Mouse (Mus musculus) c-Kit-positive CD71-positive TER-119-positive erythroid progenitor cells, embryonic 14.5 days (primary cell): Measurements from ENCODE around the gene Sertad3.
A peak's percentile ranks its signal among the peaks of the same experiment; 100 is the strongest.

Experiments used
- DNase-seq: peaks from one replicate; pipeline ENCODE4 v3.0.0-alpha.2; 2013; ENCODE audit warnings: low spot score

Sertad3 gene

DNA sequence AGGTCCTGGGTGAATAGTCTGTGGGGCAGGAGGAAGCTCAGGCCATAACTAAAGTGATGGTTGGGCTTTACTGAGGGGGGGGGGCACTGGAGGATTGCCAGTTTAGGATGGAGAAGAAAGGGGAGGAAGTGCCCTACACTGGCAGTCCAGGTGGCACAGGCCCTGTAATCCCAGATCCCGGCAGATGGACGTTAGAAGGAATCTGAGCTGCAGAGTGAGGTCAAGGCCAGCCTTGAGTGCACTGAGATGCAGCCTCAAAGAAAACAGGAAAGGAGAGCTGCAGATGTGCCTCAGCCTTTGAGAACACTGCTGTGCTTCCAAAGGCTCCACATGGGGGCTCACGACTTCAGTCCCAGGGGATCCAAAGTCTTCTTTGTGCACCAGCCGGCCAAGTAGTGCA is 5.9 kb upstream of the Sertad3 start:
- DNase-seq = no peak

DNA sequence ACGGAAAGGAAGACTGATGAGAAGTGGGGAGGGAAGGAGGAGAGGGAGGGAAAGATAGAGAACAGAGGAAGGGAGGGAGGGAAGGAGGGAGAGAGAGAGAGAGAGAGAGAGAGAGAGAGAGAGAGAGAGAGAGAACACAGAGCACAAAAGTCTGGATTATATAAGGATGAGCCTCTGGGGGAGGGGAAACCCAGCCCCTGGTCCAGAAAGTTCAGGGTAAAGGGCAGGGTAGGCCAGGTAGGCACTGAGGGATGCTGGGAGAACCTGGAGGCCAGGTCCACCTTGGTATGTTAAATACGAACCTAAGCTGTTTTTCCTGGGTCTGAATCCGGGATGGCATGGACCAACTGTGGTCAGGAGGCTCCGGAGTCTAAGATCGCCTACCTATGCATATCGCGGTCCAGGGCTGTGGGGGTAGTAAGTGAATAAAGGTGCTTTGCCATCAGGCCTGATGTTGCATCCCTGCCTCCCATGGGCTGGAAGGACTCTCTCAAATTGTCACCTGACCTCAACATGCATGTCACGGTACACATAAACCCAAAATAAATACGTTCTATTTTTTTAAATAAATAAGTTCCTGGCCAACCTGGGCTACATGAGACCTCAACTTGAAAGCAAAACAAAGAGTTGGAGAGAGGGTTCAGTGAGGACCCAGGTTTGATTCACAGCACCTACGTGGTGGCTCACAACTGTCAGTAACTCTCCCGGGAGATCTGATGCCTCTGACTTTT is 2.0 kb upstream of the Sertad3 start:
- DNase-seq = no peak

DNA sequence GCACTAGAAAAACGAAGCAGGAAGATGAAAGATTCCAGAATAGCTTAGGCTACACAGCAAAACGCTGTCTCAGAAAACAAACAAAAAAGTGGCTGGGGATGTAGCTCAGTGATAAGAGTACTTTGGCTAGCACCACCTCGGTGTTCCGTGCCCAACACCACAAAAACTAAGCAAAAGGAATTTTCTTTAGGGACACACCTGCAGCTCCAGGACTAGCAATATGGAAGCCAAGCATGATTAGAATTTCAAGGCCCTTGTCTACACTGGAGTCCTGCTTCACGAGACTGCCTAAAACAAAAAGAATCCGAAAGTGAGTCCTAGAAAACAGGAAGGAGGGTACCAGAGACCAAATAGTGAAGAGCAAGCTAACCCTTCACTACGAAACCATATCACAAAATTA is 972 bp upstream of the Sertad3 start:
- DNase-seq = peak; percentile 44

GRCm38 (mm10) chr7:27473835-27474489 is 394 bp downstream of the Sertad3 start:
- DNase-seq = peak; percentile 62

- DNase-seq = peak; percentile 99
Observed at GRCm38 (mm10) chr7:27474490-27474954, 954 bp downstream of the Sertad3 start.

DNA sequence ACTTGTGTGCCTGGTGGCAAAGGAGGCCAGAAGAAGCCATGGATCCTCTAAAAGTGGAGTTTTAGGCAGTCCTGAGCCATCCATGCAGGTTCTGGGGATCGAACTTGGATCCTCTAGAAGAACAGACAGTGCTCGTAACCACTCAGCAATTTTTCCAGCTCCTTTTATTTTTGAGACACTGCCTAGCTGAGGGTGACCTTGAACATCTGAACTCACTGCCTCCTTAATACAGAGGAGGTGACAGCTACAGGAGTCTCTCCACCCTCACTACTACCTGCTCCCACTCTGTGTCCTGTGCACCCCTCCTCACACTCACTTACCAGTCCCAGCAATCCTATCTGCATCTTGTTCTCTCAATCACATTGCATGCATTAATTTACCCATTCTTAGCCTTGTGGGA is 2.0 kb downstream of the Sertad3 start:
- no peak for DNase-seq

GRCm38 (mm10) chr7:27476098-27476635 is 2.6 kb downstream of the Sertad3 start:
- DNase-seq = no peak

GRCm38 (mm10) chr7:27478561-27478960 is 5.0 kb downstream of the Sertad3 start:
- no peak for DNase-seq

DNA sequence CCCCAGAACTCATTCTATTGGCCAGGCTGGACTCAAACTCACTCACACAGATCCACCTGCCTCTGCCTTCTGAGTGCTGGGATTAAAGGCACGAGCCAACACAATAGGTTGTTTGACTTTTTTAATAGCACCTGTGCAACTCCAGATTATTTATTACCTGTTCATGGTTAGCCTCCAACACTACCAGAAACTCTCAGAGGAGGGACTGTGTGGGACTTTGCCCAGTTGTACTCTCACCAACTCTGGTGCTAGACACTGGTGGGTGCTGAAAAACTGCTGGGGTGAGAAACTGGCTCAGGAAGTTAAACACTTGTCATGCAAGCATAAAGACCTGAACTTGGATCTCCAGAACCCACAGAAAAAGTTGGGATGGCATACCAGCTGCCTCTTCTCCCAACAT is 6.2 kb downstream of the Sertad3 start:
- DNase-seq = no peak

GRCm38 (mm10) chr7:27480506-27480905 is 6.9 kb downstream of the Sertad3 start:
- DNase-seq = no peak

DNA sequence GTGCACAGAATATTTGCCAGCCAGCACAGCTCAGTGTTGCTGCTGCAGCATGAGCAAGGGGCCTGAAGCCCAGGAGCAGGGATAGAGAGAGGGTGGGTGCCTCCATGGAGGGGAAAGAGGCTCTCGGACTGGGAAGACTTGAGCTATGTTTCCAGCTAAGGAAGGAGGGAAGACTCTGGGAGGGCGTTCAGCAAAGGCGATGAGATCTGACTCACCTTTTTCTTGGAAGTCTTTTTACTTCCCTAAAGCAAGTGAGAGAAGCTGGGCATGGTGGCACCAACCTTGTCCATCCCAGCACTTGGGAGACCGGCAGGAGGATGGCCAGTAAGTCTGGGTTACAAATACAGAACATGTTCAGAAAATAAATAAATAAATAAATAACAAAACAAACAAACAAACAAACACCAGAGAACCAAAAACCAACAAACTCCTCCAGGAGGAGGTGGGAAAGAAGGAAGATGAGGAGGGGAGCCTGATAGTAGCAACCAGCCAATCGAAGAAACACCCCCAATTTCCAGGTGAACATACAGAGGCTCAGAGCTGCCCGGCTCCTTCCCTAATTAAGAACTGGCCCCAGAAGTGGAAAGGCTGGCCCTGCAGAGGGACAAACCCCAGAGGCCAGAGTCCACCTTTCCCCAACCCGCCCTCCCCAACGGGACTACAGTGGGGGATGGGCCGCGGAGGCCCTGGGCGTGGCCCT is 7.5 kb downstream of the Sertad3 start:
- DNase-seq = no peak

GRCm38 (mm10) chr7:27481627-27481969 is 8.0 kb downstream of the Sertad3 start:
- DNase-seq = peak; percentile 83

DNA sequence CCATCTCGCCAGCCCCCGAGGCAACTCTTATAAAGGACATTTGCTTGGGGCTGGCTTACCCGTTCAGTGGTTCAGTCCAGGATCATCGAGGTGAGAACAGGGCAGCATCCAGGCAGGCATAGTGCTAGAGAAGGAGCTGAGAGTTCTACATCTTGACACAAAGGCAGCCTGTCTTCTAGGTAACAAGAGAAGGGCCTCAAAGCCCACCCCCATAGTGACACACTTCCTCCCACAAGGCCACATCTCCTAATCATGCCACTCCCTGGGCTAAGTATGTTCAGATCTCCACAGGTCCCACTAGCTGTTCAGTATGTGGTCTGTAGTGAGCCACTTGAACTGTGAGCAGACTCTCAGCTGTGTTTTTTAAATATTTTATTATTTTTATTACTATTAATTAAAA is 10.3 kb downstream of the Sertad3 start:
- DNase-seq = no peak

DNA sequence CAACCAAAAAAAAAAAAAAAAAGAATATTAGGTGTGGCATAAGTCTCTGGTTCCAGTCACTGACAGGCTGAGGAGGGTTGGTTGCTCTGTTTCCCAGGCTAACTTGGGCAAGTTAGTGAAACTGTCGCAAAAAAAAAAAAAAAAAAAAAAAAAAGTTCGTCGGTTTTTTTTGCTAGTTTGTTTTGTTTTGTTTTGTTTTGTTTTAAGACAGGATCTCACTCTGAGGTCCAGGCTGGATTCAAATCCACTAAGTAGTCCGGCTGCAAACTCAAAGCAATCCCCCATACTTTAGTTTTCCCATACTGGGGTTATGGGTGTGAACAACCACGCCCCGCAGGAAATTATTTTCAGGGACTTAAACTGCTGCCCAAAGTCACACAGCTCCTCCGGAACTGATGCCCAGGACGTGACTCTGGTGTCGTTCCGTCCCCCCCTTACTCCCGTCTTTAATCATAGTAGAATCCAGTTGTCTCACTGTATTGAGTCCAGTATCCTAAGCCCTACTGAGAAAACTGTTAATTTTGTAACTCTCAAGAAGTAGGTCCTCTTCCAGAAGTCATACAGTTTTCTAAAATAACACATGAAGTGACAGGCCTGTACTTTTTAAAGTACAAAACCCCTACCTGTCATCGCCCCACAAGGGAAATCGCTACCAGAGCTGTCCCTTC is 12.7 kb downstream of the Sertad3 start:
- peak; percentile 60 for DNase-seq

DNA sequence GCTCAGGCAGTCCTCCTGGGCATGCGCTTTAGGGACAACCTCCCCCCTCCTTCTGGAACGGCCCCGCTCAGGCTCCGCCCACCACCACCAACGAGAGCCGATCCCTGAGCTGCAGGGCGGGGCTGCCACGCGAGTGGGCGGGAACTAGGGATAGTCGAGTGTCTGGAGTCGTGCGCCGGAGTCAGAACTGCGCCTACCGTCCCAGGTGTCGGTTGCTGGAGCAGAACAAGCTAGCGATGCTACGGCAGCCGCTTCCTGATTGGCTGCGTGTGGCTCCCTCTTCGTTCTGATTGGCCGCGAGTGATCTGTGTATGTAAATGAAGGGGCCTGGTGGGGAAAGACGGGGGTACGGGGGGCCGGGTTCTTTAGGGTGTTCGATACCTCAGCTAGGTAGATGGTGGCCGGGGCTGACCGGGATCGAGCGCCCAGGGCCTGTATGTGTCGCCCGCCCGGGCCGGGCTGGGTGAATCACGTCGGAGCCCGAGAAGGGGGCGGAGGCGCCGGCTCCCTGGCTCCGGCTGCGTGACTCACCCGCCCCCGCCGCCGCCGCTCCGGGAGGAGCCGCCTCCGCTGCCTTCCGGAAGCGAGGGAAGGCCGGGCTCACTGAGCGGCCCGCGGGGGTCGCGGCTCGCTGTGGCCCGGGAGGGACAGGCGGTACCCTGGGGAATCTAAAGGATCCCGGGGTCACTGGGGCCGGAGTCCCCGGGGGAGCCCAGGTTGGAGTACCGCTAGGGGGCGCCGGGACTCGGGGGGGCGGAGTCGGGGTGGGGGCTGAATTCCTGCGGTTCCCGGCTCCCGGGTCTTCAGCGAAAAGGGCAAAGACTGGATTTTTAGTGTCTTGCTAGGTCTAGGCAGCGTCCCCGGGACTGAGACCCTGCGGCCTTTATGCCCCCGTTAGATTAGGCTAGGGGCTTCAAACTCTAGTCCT is 13.5 kb downstream of the Sertad3 start, which contains the start of gene Sertad1:
Gene Sertad1 (plus strand): TSS at position 141 of the 928 bp plus-strand sequence.
- DNase-seq = peak; percentile 99

- peak; percentile 45 for DNase-seq
Observed at GRCm38 (mm10) chr7:27487740-27488268, 14.2 kb downstream of the Sertad3 start.

DNA sequence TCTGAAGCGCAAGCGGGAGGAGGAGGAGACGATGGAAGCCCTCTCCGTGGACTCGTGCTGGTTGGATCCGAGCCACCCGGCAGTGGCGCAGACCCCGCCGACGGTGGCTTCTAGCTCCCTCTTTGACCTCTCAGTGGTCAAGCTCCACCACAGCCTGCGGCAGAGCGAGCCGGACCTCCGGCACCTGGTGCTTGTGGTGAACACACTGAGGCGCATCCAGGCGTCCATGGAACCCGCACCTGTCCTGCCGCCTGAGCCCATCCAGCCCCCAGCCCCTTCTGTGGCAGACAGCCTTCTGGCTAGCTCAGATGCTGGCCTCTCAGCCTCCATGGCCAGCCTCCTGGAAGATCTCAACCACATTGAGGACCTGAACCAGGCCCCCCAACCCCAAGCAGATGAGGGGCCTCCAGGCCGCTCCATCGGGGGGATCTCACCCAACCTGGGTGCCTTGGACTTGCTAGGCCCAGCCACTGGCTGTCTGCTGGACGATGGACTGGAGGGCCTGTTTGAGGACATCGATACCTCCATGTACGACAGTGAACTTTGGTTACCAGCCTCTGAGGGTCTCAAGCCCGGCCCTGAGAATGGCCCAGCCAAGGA is 15.8 kb downstream of the Sertad3 start:
- DNase-seq = no peak

DNA sequence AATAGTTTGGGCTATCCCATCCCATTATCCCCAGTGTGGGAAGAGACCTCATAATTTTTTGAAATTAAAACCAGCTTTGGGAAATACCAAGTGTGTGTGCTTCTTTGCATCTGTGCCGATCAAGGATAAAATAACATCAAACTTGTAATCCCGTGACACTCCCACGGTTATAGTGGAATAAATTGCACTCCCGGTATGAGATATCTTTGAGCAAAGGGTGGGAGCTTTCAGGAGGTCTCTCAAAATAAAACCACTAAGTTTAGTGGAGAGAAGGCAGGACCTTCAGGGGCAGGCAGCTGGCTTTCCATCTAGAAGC is 16.6 kb downstream of the Sertad3 start:
- no peak for DNase-seq

- peak; percentile 92 for DNase-seq
Observed at GRCm38 (mm10) chr7:27490543-27491329, 17.2 kb downstream of the Sertad3 start.

GRCm38 (mm10) chr7:27491856-27492255 is 18.3 kb downstream of the Sertad3 start:
- DNase-seq = no peak
